Mouse (Mus musculus) MEL (cell line): ENCODE measurements at regions not wholly inside any gene's neighbourhood (a gene's known extent, or its start where the extent isn't known, plus 50 kb on each side); places are given as distances from the start of the nearest gene placed in this dataset.
A peak's percentile ranks its signal among the peaks of the same experiment; 100 is the strongest.

Experiments
- DNase-seq: peaks from one replicate; pipeline ENCODE4 v3.0.0; 2011; ENCODE audit warnings: low read depth, low spot score
- H3K27ac ChIP-seq: 2 replicates; pipeline ENCODE4 v1.5.1; 2012; ENCODE audit warnings: low read depth, mild to moderate bottlenecking, control low read depth, low read length, moderate library complexity; ENCODE audit not compliant: control insufficient read depth
- H3K27me3 ChIP-seq, 2 experiments: fragments of 150-350 bp in 1 of 2; sonication (generic) in 1 of 2; 2 replicates each; pipeline ENCODE4 v1.6.1; 2012; ENCODE audit warnings: low read length in 2 of 2, mild to moderate bottlenecking in 2 of 2, improper control_type of control experiment in 1 of 2, moderate library complexity in 1 of 2; ENCODE audit not compliant: insufficient read depth in 2 of 2, control insufficient read depth in 1 of 2
- H3K36me3 ChIP-seq, 2 experiments: 2 replicates each; pipeline ENCODE4 v1.6.1; 2012 to 2014; ENCODE audit warnings: low read length in 2 of 2, improper control_type of control experiment in 1 of 2, inconsistent platforms in 1 of 2, mild to moderate bottlenecking in 1 of 2; ENCODE audit not compliant: insufficient read depth in 2 of 2, control insufficient read depth in 1 of 2
- H3K4me1 ChIP-seq, 2 experiments: fragments of 150-350 bp in 1 of 2; sonication (generic) in 1 of 2; 2 replicates each; pipeline ENCODE4 v1.6.1; 2012; ENCODE audit warnings: low read length in 2 of 2, improper control_type of control experiment in 1 of 2, mild to moderate bottlenecking in 1 of 2; ENCODE audit not compliant: insufficient read depth in 2 of 2, control insufficient read depth in 1 of 2
- H3K4me3 ChIP-seq, 2 experiments: fragments of 150-350 bp in 1 of 2; sonication (generic) in 1 of 2; 2 replicates each; pipeline ENCODE4 v1.5.1; 2012; ENCODE audit warnings: low read depth in 2 of 2, low read length in 2 of 2, mild to moderate bottlenecking in 2 of 2, moderate library complexity in 2 of 2, control low read depth in 1 of 2, improper control_type of control experiment in 1 of 2; ENCODE audit not compliant: control insufficient read depth in 1 of 2, insufficient read depth in 1 of 2
- H3K79me2 ChIP-seq: 2 replicates; pipeline ENCODE4 v1.6.1; 2012; ENCODE audit warnings: mild to moderate bottlenecking, low read length, moderate library complexity; ENCODE audit not compliant: control insufficient read depth, poor library complexity, insufficient read depth
- H3K9ac ChIP-seq: 2 replicates; pipeline ENCODE4 v1.6.1; 2012; ENCODE audit warnings: low read depth, mild to moderate bottlenecking, control low read depth, low read length, moderate library complexity; ENCODE audit not compliant: control insufficient read depth, poor library complexity, severe bottlenecking
- H3K9me3 ChIP-seq: fragments of 150-350 bp; sonication (generic); replicated peaks from 2 replicates; pipeline ENCODE4 v1.6.1; 2012; ENCODE audit warnings: mild to moderate bottlenecking, low read length, improper control_type of control experiment, moderate library complexity; ENCODE audit not compliant: insufficient read depth
- BHLHE40 ChIP-seq: IDR thresholded peaks from 2 replicates; pipeline ENCODE4 v1.6.1; 2012; ENCODE audit warnings: low read depth, mild to moderate bottlenecking, inconsistent platforms, low read length, improper control_type of control experiment, borderline replicate concordance
- CHD1 ChIP-seq: IDR thresholded peaks from 2 replicates; pipeline ENCODE4 v1.6.1; 2012; ENCODE audit warnings: low read depth, mild to moderate bottlenecking, inconsistent platforms, low read length, improper control_type of control experiment
- CHD2 ChIP-seq: IDR thresholded peaks from 2 replicates; pipeline ENCODE4 v1.6.1; 2011; ENCODE audit warnings: low read length, improper control_type of control experiment
- CTCF ChIP-seq, 3 experiments: IDR thresholded peaks in 2 of 3; conservative IDR thresholded peaks in 1 of 3; 2 replicates each; pipeline ENCODE4 v1.5.1; 2011 to 2012; ENCODE audit warnings: low read length in 3 of 3, low read depth in 2 of 3, mild to moderate bottlenecking in 2 of 3, improper control_type of control experiment in 1 of 3, inconsistent platforms in 1 of 3, mixed read lengths in 1 of 3, moderate library complexity in 1 of 3; ENCODE audit not compliant: control insufficient read depth in 1 of 3, insufficient read depth in 1 of 3, poor library complexity in 1 of 3, severe bottlenecking in 1 of 3
- GATA1 ChIP-seq: IDR thresholded peaks from 2 replicates; pipeline ENCODE4 v1.6.1; 2011; ENCODE audit warnings: low read depth, low read length, improper control_type of control experiment
- HCFC1 ChIP-seq: IDR thresholded peaks from 2 replicates; pipeline ENCODE4 v1.6.1; 2012; ENCODE audit warnings: low read depth, mild to moderate bottlenecking, inconsistent platforms, low read length, improper control_type of control experiment, moderate library complexity
- MAFK ChIP-seq: IDR thresholded peaks from 2 replicates; pipeline ENCODE4 v1.6.1; 2011; ENCODE audit warnings: low read depth, mild to moderate bottlenecking, low read length, improper control_type of control experiment, borderline replicate concordance
- MEF2A ChIP-seq: IDR thresholded peaks from 2 replicates; pipeline ENCODE4 v1.6.1; 2014; ENCODE audit warnings: low read depth, mild to moderate bottlenecking, inconsistent platforms, low read length, improper control_type of control experiment; ENCODE audit not compliant: poor library complexity, insufficient replicate concordance, severe bottlenecking; ENCODE audit errors: extremely low read depth
- POLR2AphosphoS5 ChIP-seq: IDR thresholded peaks from 2 replicates; pipeline ENCODE4 v1.6.1; 2012; ENCODE audit warnings: low read depth, borderline replicate concordance, mild to moderate bottlenecking, inconsistent platforms, low read length, moderate library complexity, mixed read lengths
- RAD21 ChIP-seq: IDR thresholded peaks from 2 replicates; pipeline ENCODE4 v1.6.1; 2011; ENCODE audit warnings: mild to moderate bottlenecking, low read depth, low read length, improper control_type of control experiment
- RCOR1 ChIP-seq: IDR thresholded peaks from 2 replicates; pipeline ENCODE4 v1.6.1; 2012; ENCODE audit warnings: low read depth, mild to moderate bottlenecking, inconsistent platforms, low read length, improper control_type of control experiment
- SMC3 ChIP-seq: IDR thresholded peaks from 2 replicates; pipeline ENCODE4 v1.6.1; 2011; ENCODE audit warnings: low read depth, low read length, improper control_type of control experiment
- UBTF ChIP-seq: IDR thresholded peaks from 2 replicates; pipeline ENCODE4 v1.6.1; 2012; ENCODE audit warnings: low read depth, mild to moderate bottlenecking, inconsistent platforms, low read length, improper control_type of control experiment, moderate library complexity, borderline replicate concordance; ENCODE audit not compliant: insufficient read depth
- USF2 ChIP-seq, 2 experiments: IDR thresholded peaks; 2 replicates each; pipeline ENCODE4 v1.6.1; 2011 to 2012; ENCODE audit warnings: improper control_type of control experiment in 2 of 2, low read length in 2 of 2, borderline replicate concordance in 1 of 2, inconsistent platforms in 1 of 2, low read depth in 1 of 2, mild to moderate bottlenecking in 1 of 2; ENCODE audit not compliant: insufficient read depth in 1 of 2
- ZMIZ1 ChIP-seq: IDR thresholded peaks from 2 replicates; pipeline ENCODE4 v1.6.1; 2012; ENCODE audit warnings: low read depth, mild to moderate bottlenecking, inconsistent platforms, low read length, improper control_type of control experiment, moderate library complexity
- ZNF384 ChIP-seq: IDR thresholded peaks from 2 replicates; pipeline ENCODE4 v1.6.1; 2012; ENCODE audit warnings: low read depth, mild to moderate bottlenecking, inconsistent platforms, low read length, improper control_type of control experiment

GRCm38 (mm10) chr10:122544096-122544720 is 95.9 kb downstream of the Avpr1a start:
- Histone ChIP-seq H3K79me2 (no peaks in the 10 kb centered on the region), H3K4me1 (no peaks in the 10 kb centered on the region), H3K9ac (peak overlapping the region; percentile 50; the same call in 1 of the 2 replicates), H3K36me3 (no peaks in the 10 kb centered on the region), H3K4me3 (peak overlapping the region; percentile 52 to 83), H3K27ac (no peak overlapping the region), H3K9me3 (no peaks in the 10 kb centered on the region), H3K27me3 (no peaks in the 10 kb centered on the region)
- peak; percentile 85 for DNase-seq
- TF ChIP-seq ZNF384: peak; percentile 86
- peak; percentile 56 for TF ChIP-seq SMC3
- TF ChIP-seq BHLHE40: 0 out of 2 replicates have a peak, but pooled peaks have one; percentile 19
- TF ChIP-seq GATA1: 0 out of 2 replicates have a peak, but pooled peaks have one; percentile 17
- no peak for TF ChIP-seq HCFC1
- peak; percentile 24 for TF ChIP-seq RAD21
- TF ChIP-seq CTCF (IDR thresholded peaks at IDR 0.05 in 2 of 3, conservative IDR thresholded peaks at IDR 0.05 in 1 of 3; ENCODE audit: control insufficient read depth in 1 of 3, insufficient read depth in 1 of 3, low read depth in 2 of 3, low read length in 3 of 3, poor library complexity in 1 of 3, severe bottlenecking in 1 of 3): peak; percentile 43 to 63 (median 52)
- no peak for TF ChIP-seq CHD2
- TF ChIP-seq ZMIZ1: no peak

DNA sequence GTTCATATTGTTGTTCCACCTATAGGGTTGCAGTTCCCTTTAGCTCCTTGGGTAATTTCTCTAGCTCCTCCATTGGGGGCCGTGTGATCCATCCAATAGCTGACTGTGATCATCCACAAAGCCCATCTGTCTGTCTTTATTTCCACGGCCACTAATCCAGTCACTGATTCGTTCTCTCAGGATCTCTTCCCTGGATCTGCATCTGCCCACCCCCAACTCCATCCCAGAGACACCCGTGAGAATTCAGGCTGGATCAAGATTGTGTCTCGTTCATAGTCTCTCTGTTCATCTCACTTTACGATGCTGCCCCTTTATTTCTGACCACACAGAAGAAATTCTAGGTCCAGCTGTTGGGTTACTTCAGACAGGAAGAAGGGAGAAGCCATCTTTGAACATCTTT is 96.7 kb downstream of the Avpr1a start:
- no peak for DNase-seq
- Histone ChIP-seq H3K79me2 (no peaks in the 10 kb centered on the region), H3K36me3 (no peaks in the 10 kb centered on the region), H3K4me1 (no peaks in the 10 kb centered on the region), H3K4me3 (no peak overlapping the region), H3K27ac (no peak overlapping the region), H3K27me3 (no peaks in the 10 kb centered on the region), H3K9me3 (no peaks in the 10 kb centered on the region), H3K9ac (no peak overlapping the region)
- no peak for TF ChIP-seq CTCF (IDR thresholded peaks at IDR 0.05 in 2 of 3, conservative IDR thresholded peaks at IDR 0.05 in 1 of 3; ENCODE audit: control insufficient read depth in 1 of 3, insufficient read depth in 1 of 3, low read depth in 2 of 3, low read length in 3 of 3, poor library complexity in 1 of 3, severe bottlenecking in 1 of 3)
- TF ChIP-seq MEF2A: no peak
- TF ChIP-seq RCOR1: no peak
- no peak for TF ChIP-seq CHD1
- no peak for TF ChIP-seq UBTF
- no peak for TF ChIP-seq USF2 (IDR thresholded peaks at IDR 0.05; ENCODE audit: borderline replicate concordance in 1 of 2, insufficient read depth in 1 of 2, low read depth in 1 of 2, low read length in 2 of 2)
- no peak for TF ChIP-seq MAFK
- no peak for TF ChIP-seq ZNF384
- no peak for TF ChIP-seq POLR2AphosphoS5
